Mouse (Mus musculus) neural tube, embryonic 12.5 days (tissue): ENCODE data around the gene Spen. TPM values are rescaled to one million over a fixed set of nuclear protein-coding genes. Genes with fewer than 3 reads are reported as not detected.

ENCODE experiments used
- ATAC-seq: fragments of 200-750 bp; cut with Nextera tagmentation; 2 replicates; pipeline ENCODE4 v1.8.0; 2017; ENCODE audit warnings: low read depth, mild to moderate bottlenecking, moderate TSS enrichment, moderate library complexity; ENCODE audit not compliant: low FRiP score
- H3K27ac ChIP-seq: fragments of 300-500 bp; sonication (generic); 2 replicates; pipeline ENCODE4 v1.5.1; 2016
- H3K27me3 ChIP-seq: fragments of 300-500 bp; sonication (generic); replicated peaks from 2 replicates; pipeline ENCODE4 v1.6.1; 2016; ENCODE audit warnings: mild to moderate bottlenecking
- H3K36me3 ChIP-seq: fragments of 300-500 bp; sonication (generic); 2 replicates; pipeline ENCODE4 v1.6.1; 2016; ENCODE audit warnings: mild to moderate bottlenecking
- H3K4me1 ChIP-seq: fragments of 300-500 bp; sonication (generic); 2 replicates; pipeline ENCODE4 v1.6.1; 2016
- H3K4me2 ChIP-seq: fragments of 300-500 bp; sonication (generic); replicated peaks from 2 replicates; pipeline ENCODE4 v1.6.1; 2016; ENCODE audit warnings: mild to moderate bottlenecking
- H3K4me3 ChIP-seq: fragments of 300-500 bp; sonication (generic); 2 replicates; pipeline ENCODE4 v1.5.1; 2016
- H3K9ac ChIP-seq: fragments of 300-500 bp; sonication (generic); 2 replicates; pipeline ENCODE4 v1.6.1; 2016; ENCODE audit warnings: mild to moderate bottlenecking
- H3K9me3 ChIP-seq: fragments of 300-500 bp; sonication (generic); 2 replicates; pipeline ENCODE4 v1.6.1; 2016; ENCODE audit warnings: mild to moderate bottlenecking
- WGBS: fragments of 180-500 bp; shearing (Covaris S2); methylation state at CpG from one replicate; pipeline ENCODE4 v1.1.7; 2016; 5-methylcytosine and 5-hydroxymethylcytosine counted together
- polyA plus RNA-seq: library from polyadenylated mRNA; unstranded; fragments of >200 nt; fragmentation: Nextera tagmentation; extraction: Ambion mirVana; gene quantifications from 2 replicates; pipeline ENCODE4 v1.2.1, GENCODE M21; 2016

The Spen gene
- polyA plus RNA-seq, 1 experiment from 2014 or later: 21.3 TPM

DNA sequence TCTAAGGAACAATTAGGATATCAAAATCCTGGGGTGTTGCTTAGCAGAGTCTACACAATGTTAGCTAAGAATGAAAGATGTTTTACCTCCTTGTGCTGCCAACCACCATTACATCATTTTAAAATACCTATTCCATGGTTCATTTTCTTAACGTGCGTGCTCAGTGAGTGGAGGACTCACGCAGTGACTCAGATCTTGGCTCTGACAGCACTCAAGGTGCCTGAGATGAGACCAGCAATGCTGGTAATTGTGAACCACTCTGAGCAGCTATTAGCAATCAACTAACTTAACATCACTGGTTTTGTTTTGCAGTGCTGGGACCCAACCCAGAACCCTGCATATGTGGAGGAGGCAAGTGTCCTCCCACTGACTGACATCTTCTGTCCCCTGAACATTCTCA is 20.0 kb downstream of the Spen start:
- no peak overlapping the region for H3K9ac ChIP-seq
- H3K27ac ChIP-seq: no peak overlapping the region
- 92% methylated on average over 3 of the region's 3 CpGs for WGBS
- peaks cover 67% of the 10 kb centered on the region for H3K36me3 ChIP-seq
- H3K4me3 ChIP-seq: no peak overlapping the region
- no peaks in the 10 kb centered on the region for H3K9me3 ChIP-seq
- ATAC-seq: no peak
- H3K4me2 ChIP-seq: no peak overlapping the region
- H3K4me1 ChIP-seq: 0 out of 2 replicates have a peak, but pooled peaks cover 3% of the 10 kb centered on the region
- H3K27me3 ChIP-seq: no peaks in the 10 kb centered on the region

DNA sequence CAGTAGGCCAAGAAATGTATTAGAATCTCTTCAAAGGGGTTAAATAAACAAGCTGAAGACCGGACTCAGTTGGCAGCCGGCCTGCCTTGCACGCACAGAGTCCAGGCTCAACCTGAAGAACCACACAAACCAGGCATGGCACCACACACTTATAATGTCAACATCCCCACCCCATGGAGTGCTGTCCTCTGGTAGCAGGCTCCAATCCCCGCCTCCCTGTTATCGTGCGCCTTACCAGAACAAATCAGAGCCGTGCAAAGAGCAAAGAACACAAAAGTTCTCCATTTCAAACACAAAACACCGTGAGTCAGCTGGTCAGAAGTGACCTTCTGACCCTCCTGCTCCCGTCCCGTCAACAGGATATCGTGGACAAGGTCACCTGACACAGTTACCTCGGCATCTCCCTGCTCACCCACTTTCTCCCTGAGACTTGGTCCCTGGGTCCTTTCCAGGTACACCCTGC is 24.2 kb downstream of the Spen start:
- no peak overlapping the region for H3K9ac ChIP-seq
- WGBS: 61% methylated on average over 12 of the region's 12 CpGs
- no peak overlapping the region for H3K27ac ChIP-seq
- ATAC-seq: no peak
- H3K4me2 ChIP-seq: no peak overlapping the region
- H3K4me1 ChIP-seq: 0 out of 2 replicates have a peak, but pooled peaks cover 3% of the 10 kb centered on the region
- no peaks in the 10 kb centered on the region for H3K9me3 ChIP-seq
- H3K27me3 ChIP-seq: no peaks in the 10 kb centered on the region
- no peak overlapping the region for H3K4me3 ChIP-seq
- H3K36me3 ChIP-seq: peaks cover 37% of the 10 kb centered on the region

DNA sequence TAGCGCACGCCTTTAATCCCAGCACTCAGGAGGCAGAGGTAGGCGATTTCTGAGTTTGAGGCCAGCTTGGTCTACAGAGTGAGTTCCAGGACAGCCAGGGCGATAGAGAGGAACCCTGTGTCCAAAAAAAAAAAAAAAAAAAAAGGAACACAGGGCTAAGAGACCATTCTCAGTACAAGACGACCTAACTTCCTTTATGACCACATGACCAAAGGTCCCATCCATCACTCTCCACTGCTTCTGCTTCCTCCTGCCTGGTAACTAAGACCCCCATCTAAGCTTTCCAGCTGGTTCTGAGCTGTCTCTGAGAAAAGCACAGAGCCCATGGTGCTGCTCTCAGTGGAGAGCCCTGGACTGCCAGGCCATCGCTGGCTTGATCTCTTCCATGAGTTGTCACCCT is 26.3 kb downstream of the Spen start:
- Histone ChIP-seq H3K9ac (no peak overlapping the region), H3K9me3 (no peaks in the 10 kb centered on the region)

DNA sequence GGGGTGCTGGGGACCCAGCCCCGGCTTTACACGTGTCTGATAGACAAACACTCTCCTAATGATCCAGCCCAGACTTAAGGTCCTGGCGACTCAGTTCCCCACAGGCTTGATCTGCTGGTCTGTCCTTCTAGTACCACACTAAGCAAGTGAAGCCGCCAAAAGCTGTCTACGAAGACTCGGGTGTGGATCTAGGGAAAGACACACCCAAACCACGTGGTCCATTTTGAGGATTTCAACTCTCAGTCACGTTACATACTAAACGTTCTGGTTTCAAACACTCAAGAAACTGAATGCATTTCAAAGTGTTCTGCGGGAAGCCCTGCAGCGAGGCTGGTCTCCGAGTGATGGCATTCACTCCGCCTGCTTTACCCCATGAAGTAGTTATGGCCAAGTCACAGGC is 27.9 kb downstream of the Spen start:
- peaks cover 8% of the 10 kb centered on the region for H3K36me3 ChIP-seq
- 89% methylated on average over 13 of the region's 13 CpGs for WGBS
- no peak overlapping the region for H3K4me3 ChIP-seq
- no peaks in the 10 kb centered on the region for H3K9me3 ChIP-seq
- no peak overlapping the region for H3K9ac ChIP-seq
- no peak overlapping the region for H3K4me2 ChIP-seq
- H3K4me1 ChIP-seq: peaks cover 16% of the 10 kb centered on the region
- H3K27ac ChIP-seq: no peak overlapping the region
- H3K27me3 ChIP-seq: no peaks in the 10 kb centered on the region
- ATAC-seq: no peak

More for the DNA sequence above, 26.3 kb downstream of the Spen start:
- ATAC-seq: no peak
- Histone ChIP-seq H3K4me3 (no peak overlapping the region), H3K27ac (no peak overlapping the region), H3K4me2 (no peak overlapping the region), H3K27me3 (no peaks in the 10 kb centered on the region), H3K36me3 (peaks cover 24% of the 10 kb centered on the region), H3K4me1 (peaks cover 6% of the 10 kb centered on the region)
- 77% methylated on average over 6 of the region's 6 CpGs for WGBS

DNA sequence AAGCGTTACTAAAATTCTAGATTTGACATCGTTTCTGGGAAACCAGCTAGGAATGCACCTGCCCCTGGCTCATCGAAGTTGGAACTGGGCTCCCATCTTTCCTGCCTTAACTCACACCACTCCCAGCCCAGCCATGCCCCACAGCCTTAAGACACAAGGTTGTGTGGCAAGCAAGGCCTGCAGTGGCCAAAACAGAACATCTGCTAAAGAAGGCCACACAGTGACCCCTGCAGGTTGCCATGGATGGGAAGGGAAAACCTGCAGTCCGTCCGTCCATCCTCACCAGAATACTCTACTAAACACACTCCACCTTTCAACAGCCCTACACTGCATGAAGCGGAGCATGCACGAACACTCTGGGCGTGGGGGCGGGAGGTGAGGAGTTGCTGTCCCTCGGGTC is 31.5 kb downstream of the Spen start:
- no peak for ATAC-seq
- no peak overlapping the region for H3K4me3 ChIP-seq
- no peak overlapping the region for H3K9ac ChIP-seq
- 84% methylated on average over 10 of the region's 10 CpGs for WGBS
- H3K27me3 ChIP-seq: no peaks in the 10 kb centered on the region
- H3K4me1 ChIP-seq: peaks cover 23% of the 10 kb centered on the region
- no peaks in the 10 kb centered on the region for H3K9me3 ChIP-seq
- peak overlapping the region; percentile 47; the same call in 1 of the 2 replicates for H3K27ac ChIP-seq
- no peak overlapping the region; the same call in 1 of the 2 replicates for H3K4me2 ChIP-seq
- H3K36me3 ChIP-seq: no peaks in the 10 kb centered on the region

- H3K4me2 ChIP-seq: no peak overlapping the region; the same call in 1 of the 2 replicates
Measured at GRCm38 (mm10) chr4:141506352-141506751, 32.0 kb downstream of the Spen start.

GRCm38 (mm10) chr4:141505810-141506209 is 32.6 kb downstream of the Spen start:
- Histone ChIP-seq H3K4me1 (peaks cover 29% of the 10 kb centered on the region), H3K9ac (no peak overlapping the region), H3K27ac (no peak overlapping the region), H3K27me3 (no peaks in the 10 kb centered on the region), H3K36me3 (no peaks in the 10 kb centered on the region), H3K4me2 (no peak overlapping the region), H3K9me3 (no peaks in the 10 kb centered on the region), H3K4me3 (no peak overlapping the region)
- 93% methylated on average over 11 of the region's 11 CpGs for WGBS
- no peak for ATAC-seq

More at GRCm38 (mm10) chr4:141506352-141506751, 32.0 kb downstream of the Spen start:
- H3K4me3 ChIP-seq: no peak overlapping the region
- WGBS: 73% methylated on average over 10 of the region's 10 CpGs
- no peaks in the 10 kb centered on the region for H3K36me3 ChIP-seq
- 0 out of 2 replicates have a peak overlapping the region, but pooled peaks have one; percentile 47 for H3K27ac ChIP-seq
- H3K27me3 ChIP-seq: no peaks in the 10 kb centered on the region
- H3K4me1 ChIP-seq: peaks cover 28% of the 10 kb centered on the region
- H3K9ac ChIP-seq: 0 out of 2 replicates have a peak overlapping the region, but pooled peaks have one; percentile 14
- ATAC-seq: peak; percentile 79
- H3K9me3 ChIP-seq: no peaks in the 10 kb centered on the region

GRCm38 (mm10) chr4:141504471-141504870 is 33.9 kb downstream of the Spen start:
- H3K9ac ChIP-seq: no peak overlapping the region
- H3K4me3 ChIP-seq: no peak overlapping the region
- ATAC-seq: no peak
- 89% methylated on average over 4 of the region's 4 CpGs for WGBS
- no peaks in the 10 kb centered on the region for H3K9me3 ChIP-seq
- no peak overlapping the region for H3K4me2 ChIP-seq
- no peaks in the 10 kb centered on the region for H3K36me3 ChIP-seq
- peaks cover 29% of the 10 kb centered on the region for H3K4me1 ChIP-seq
- no peaks in the 10 kb centered on the region for H3K27me3 ChIP-seq
- no peak overlapping the region for H3K27ac ChIP-seq

- Histone ChIP-seq H3K4me2 (no peak overlapping the region), H3K27me3 (no peaks in the 10 kb centered on the region), H3K27ac (no peak overlapping the region), H3K4me3 (no peak overlapping the region), H3K9me3 (no peaks in the 10 kb centered on the region), H3K36me3 (no peaks in the 10 kb centered on the region), H3K4me1 (peaks cover 29% of the 10 kb centered on the region), H3K9ac (no peak overlapping the region)
- no peak for ATAC-seq
- 61% methylated on average over 5 of the region's 5 CpGs for WGBS
Measured at GRCm38 (mm10) chr4:141502723-141503122, 35.7 kb downstream of the Spen start.

DNA sequence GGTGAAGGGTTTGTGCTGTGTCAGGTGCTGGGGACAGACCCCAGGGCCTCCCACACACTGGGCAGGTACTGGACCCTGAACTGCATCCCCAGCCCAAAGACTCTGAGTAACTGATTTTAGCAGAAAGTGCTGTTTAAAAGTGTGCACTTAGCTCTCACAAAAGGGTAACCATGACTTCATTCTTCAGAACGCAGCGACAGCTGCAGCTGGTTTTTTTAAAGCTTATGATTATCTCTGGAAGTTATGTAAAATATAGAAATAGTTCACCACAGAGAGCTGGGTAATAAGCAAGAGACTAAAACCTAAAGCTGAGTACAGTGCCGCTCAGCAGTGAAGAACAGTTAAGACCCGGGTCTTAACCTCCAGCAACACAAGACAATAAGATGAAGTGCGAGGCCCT is 37.3 kb downstream of the Spen start:
- Histone ChIP-seq H3K4me1 (peaks cover 16% of the 10 kb centered on the region; the same call in 1 of the 2 replicates), H3K36me3 (no peaks in the 10 kb centered on the region), H3K4me2 (no peak overlapping the region), H3K27me3 (no peaks in the 10 kb centered on the region), H3K27ac (no peak overlapping the region), H3K9me3 (no peaks in the 10 kb centered on the region), H3K9ac (no peak overlapping the region), H3K4me3 (no peak overlapping the region)
- ATAC-seq: no peak
- WGBS: 80% methylated on average over 5 of the region's 5 CpGs

- H3K9ac ChIP-seq: no peak overlapping the region
- no peaks in the 10 kb centered on the region for H3K27me3 ChIP-seq
- no peak overlapping the region for H3K4me2 ChIP-seq
- H3K4me3 ChIP-seq: no peak overlapping the region
- no peak overlapping the region for H3K27ac ChIP-seq
- peaks cover 16% of the 10 kb centered on the region; the same call in 1 of the 2 replicates for H3K4me1 ChIP-seq
- H3K9me3 ChIP-seq: no peaks in the 10 kb centered on the region
- ATAC-seq: no peak
- H3K36me3 ChIP-seq: peaks cover 1% of the 10 kb centered on the region; the same call in 1 of the 2 replicates
- WGBS: 75% methylated on average over 4 of the region's 4 CpGs
Measured at GRCm38 (mm10) chr4:141500637-141501036, 37.8 kb downstream of the Spen start.

DNA sequence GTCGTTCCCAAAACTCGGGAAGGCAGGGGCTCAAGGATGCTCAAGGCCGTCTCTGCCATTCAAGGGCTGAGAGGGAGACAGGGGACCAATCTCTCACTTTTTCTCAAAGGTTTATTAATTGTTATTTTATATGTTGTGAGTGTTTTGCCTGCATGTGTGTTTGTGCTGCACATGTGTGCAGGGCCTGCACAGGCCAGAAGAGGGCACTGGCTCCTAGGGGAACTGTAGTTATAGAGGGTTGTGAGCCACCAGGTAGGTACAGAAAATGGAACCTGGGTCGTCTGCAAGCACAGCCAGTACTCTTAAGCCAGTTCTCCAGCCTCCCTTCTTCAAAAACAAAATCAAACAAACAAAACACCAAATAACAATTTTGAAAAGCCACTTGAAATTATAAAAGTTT is 49.7 kb downstream of the Spen start:
- 88% methylated on average over 4 of the region's 4 CpGs for WGBS

GRCm38 (mm10) chr4:141487581-141487980 is 50.8 kb downstream of the Spen start:
- H3K4me3 ChIP-seq: no peak overlapping the region
- H3K9ac ChIP-seq: no peak overlapping the region
- no peaks in the 10 kb centered on the region for H3K27me3 ChIP-seq
- H3K27ac ChIP-seq: no peak overlapping the region
- peaks cover 95% of the 10 kb centered on the region for H3K36me3 ChIP-seq
- H3K9me3 ChIP-seq: no peaks in the 10 kb centered on the region
- no peaks in the 10 kb centered on the region for H3K4me1 ChIP-seq
- H3K4me2 ChIP-seq: no peak overlapping the region
- ATAC-seq: no peak
- WGBS: 96% methylated on average over 11 of the region's 11 CpGs

More for the DNA sequence above, 49.7 kb downstream of the Spen start:
- no peak overlapping the region for H3K4me3 ChIP-seq
- H3K9me3 ChIP-seq: no peaks in the 10 kb centered on the region
- H3K4me1 ChIP-seq: no peaks in the 10 kb centered on the region
- ATAC-seq: no peak
- H3K4me2 ChIP-seq: no peak overlapping the region
- no peaks in the 10 kb centered on the region for H3K27me3 ChIP-seq
- H3K36me3 ChIP-seq: peaks cover 90% of the 10 kb centered on the region
- no peak overlapping the region for H3K27ac ChIP-seq
- H3K9ac ChIP-seq: no peak overlapping the region
